Mouse (Mus musculus) mature B cell (primary cell): ENCODE data around the gene Esp1.
"Not testable (repeated sequence)": the region's sequence is repeated elsewhere in the genome, so short reads cannot be mapped to it uniquely, and the experiment has no call there.

Source experiments
- in situ Hi-C: fragments of 300-500 bp; cut with MboI; formaldehyde crosslinking; loops from 2 replicates; pipeline ENCODE4 v1.14.3; 2019

Gene Esp1

GRCm38 (mm10) chr17:40726820-40727219 is at the start of gene Esp1:
Esp1 (plus strand) TSS chr17:40727120.
- in situ Hi-C loops = no loop called here

GRCm38 (mm10) chr17:40716273-40716672 is 10.6 kb upstream of the Esp1 start:
- in situ Hi-C loops = no loop called here

GRCm38 (mm10) chr17:40717055-40717454 is 9.9 kb upstream of the Esp1 start:
- in situ Hi-C loops = not testable (repeated sequence)

- in situ Hi-C loops = no loop called here
These were observed 4.4 kb downstream of the Esp1 start for GRCm38 (mm10) chr17:40731296-40731695.

- in situ Hi-C loops = no loop called here
These were observed 4.8 kb downstream of the Esp1 start for GRCm38 (mm10) chr17:40731724-40732123.

GRCm38 (mm10) chr17:40763662-40764061 is 36.7 kb downstream of the Esp1 start:
- in situ Hi-C loops = no loop called here

GRCm38 (mm10) chr17:40767120-40767519 is 40.2 kb downstream of the Esp1 start:
- in situ Hi-C loops = no loop called here
